Mouse (Mus musculus): ENCODE data around the gene Nav1. TPM values are rescaled to one million over a fixed set of nuclear protein-coding genes. Genes with fewer than 3 reads are reported as not detected.

Gene Nav1
- polyA plus RNA-seq, 1 experiment from 2014 or later = 16.6 TPM

DNA sequence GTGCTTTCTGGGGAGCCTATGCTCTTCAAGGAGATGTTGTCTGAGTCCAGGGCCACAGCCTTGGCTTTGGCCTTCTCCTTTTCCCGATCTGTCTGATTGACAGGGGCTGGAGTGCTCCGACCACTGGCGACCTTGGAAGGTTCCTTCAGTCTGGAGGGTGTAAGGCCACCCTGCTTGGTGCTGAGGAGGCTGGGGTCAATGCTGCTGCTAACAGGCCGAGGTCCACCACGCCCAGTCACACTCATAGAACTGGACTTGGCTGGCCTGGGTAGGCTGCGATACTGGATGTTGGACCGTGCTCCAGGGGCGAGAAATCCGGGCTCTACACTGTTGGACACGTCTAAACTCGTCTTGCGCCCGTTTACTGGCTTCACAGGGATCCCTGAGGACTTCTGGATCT, 136.5 kb downstream of the Nav1 start:
- peaks cover 20% of the 10 kb centered on the region for H3K4me1 ChIP-seq
- 92% methylated on average over 13 of the region's 13 CpGs for WGBS
- H3K27ac ChIP-seq = no peak overlapping the region
- peaks cover 68% of the 10 kb centered on the region for H3K36me3 ChIP-seq
- ATAC-seq (replicated peaks; ENCODE audit: low FRiP score) = no peak
- H3K9me3 ChIP-seq (replicated peaks) = no peaks in the 10 kb centered on the region
- no peaks in the 10 kb centered on the region for H3K27me3 ChIP-seq
- H3K4me2 ChIP-seq = no peak overlapping the region
- H3K4me3 ChIP-seq (replicated peaks) = no peak overlapping the region
- no peak overlapping the region for H3K9ac ChIP-seq

DNA sequence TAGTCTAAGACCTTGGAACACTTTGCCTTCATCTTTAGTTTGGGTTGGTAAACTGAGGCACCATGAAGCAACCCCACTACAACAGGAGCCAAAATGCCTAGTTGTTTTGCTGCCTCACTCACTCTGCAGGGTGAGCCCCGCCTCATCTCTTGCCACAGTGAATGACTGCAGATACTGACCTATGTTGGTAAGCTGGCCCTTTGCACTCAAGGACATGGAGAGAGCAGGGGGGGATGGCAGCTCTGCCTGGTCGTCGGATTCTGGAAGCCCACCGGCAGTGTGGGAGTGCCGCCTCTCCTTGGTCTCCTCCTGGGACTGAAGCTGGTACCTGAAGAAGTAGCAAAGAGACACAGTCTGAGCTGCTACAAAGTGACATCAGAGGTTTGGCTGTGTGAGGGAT, 139.6 kb downstream of the Nav1 start:
- no peak overlapping the region for H3K4me3 ChIP-seq (replicated peaks)
- H3K4me1 ChIP-seq = peaks cover 20% of the 10 kb centered on the region
- no peak overlapping the region for H3K9ac ChIP-seq
- peaks cover 91% of the 10 kb centered on the region for H3K36me3 ChIP-seq
- H3K27ac ChIP-seq = no peak overlapping the region
- H3K4me2 ChIP-seq = no peak overlapping the region
- no peak for ATAC-seq (replicated peaks; ENCODE audit: low FRiP score)
- no peaks in the 10 kb centered on the region for H3K27me3 ChIP-seq
- no peaks in the 10 kb centered on the region for H3K9me3 ChIP-seq (replicated peaks)
- WGBS = 88% methylated on average over 5 of the region's 5 CpGs

DNA sequence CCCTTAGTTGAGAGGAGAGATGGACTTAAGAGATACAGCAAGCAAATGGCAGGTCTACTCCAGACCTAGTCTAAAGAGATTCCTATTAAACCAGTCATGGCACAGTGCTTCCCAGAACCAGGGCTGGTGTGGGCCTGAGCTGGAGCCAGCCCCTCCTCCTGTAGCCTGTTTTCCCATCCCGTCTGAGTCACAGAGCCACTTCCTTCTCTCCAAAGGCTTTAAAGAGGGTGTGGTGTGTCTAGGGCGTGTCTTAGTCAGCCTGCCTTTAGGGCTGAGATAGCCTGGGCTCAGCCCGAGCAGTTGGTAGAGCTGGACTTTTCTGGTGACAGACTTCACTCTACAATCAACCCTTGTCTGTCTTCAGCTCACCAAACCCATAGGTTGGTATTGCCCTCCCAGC, 140.2 kb downstream of the Nav1 start:
- 65% methylated on average over 3 of the region's 3 CpGs for WGBS
- Histone ChIP-seq H3K4me2 (no peak overlapping the region), H3K27ac (no peak overlapping the region), H3K36me3 (peaks cover 89% of the 10 kb centered on the region), H3K4me1 (peaks cover 20% of the 10 kb centered on the region), H3K27me3 (no peaks in the 10 kb centered on the region), H3K9me3 (replicated peaks) (no peaks in the 10 kb centered on the region), H3K4me3 (replicated peaks) (no peak overlapping the region), H3K9ac (no peak overlapping the region)
- no peak for ATAC-seq (replicated peaks; ENCODE audit: low FRiP score)

DNA sequence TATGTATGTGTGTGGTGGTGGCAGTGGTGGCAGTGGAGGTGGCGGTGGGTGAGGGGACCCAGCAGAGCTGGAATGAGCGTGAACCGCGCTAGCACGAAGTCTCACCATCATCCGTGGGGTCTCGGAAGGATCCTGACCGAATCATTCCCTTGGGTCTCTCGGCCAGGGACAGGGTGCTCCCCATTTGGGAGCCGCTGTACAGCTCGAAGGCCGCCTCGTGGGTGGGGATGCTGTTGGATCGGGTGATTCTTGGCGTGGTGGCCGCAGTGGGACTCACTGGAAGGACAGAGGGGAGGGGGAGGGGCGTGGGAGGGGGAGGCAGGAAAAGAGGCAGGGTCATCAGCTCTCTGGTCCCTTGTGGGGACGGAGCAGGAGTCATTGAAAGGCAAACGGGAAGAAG, 141.4 kb downstream of the Nav1 start:
- Histone ChIP-seq H3K9ac (no peak overlapping the region), H3K27me3 (no peaks in the 10 kb centered on the region), H3K4me3 (replicated peaks) (no peak overlapping the region), H3K4me1 (peaks cover 24% of the 10 kb centered on the region), H3K36me3 (peaks cover 78% of the 10 kb centered on the region), H3K9me3 (replicated peaks) (no peaks in the 10 kb centered on the region), H3K27ac (no peak overlapping the region), H3K4me2 (no peak overlapping the region)
- no peak for ATAC-seq (replicated peaks; ENCODE audit: low FRiP score)
- 86% methylated on average over 19 of the region's 19 CpGs for WGBS

- H3K27ac ChIP-seq = peak overlapping the region; percentile 81
- no peak overlapping the region for H3K4me2 ChIP-seq
- no peaks in the 10 kb centered on the region for H3K9me3 ChIP-seq (replicated peaks)
- H3K27me3 ChIP-seq = no peaks in the 10 kb centered on the region
- H3K9ac ChIP-seq = no peak overlapping the region
- no peak overlapping the region for H3K4me3 ChIP-seq (replicated peaks)
- 59% methylated on average over 8 of the region's 8 CpGs for WGBS
- no peak for ATAC-seq (replicated peaks; ENCODE audit: low FRiP score)
- peaks cover 77% of the 10 kb centered on the region for H3K36me3 ChIP-seq
- peaks cover 24% of the 10 kb centered on the region for H3K4me1 ChIP-seq
Observed at GRCm38 (mm10) chr1:135462736-135463135, 144.4 kb downstream of the Nav1 start.

GRCm38 (mm10) chr1:135462304-135462703, 144.8 kb downstream of the Nav1 start:
- WGBS = 43% methylated on average over 4 of the region's 4 CpGs
- no peak overlapping the region for H3K9ac ChIP-seq
- H3K36me3 ChIP-seq = peaks cover 77% of the 10 kb centered on the region

GRCm38 (mm10) chr1:135461097-135461730, 145.9 kb downstream of the Nav1 start:
- peaks cover 77% of the 10 kb centered on the region for H3K36me3 ChIP-seq
- H3K9ac ChIP-seq = no peak overlapping the region
- H3K4me3 ChIP-seq (replicated peaks) = no peak overlapping the region
- no peaks in the 10 kb centered on the region for H3K9me3 ChIP-seq (replicated peaks)
- 76% methylated on average over 3 of the region's 3 CpGs for WGBS
- H3K4me2 ChIP-seq = no peak overlapping the region
- no peaks in the 10 kb centered on the region for H3K27me3 ChIP-seq
- H3K27ac ChIP-seq = no peak overlapping the region; the same call in 1 of the 2 replicates
- H3K4me1 ChIP-seq = peaks cover 24% of the 10 kb centered on the region
- ATAC-seq (replicated peaks; ENCODE audit: low FRiP score) = no peak

More at GRCm38 (mm10) chr1:135462304-135462703, 144.8 kb downstream of the Nav1 start:
- Histone ChIP-seq H3K4me1 (peaks cover 24% of the 10 kb centered on the region), H3K4me3 (replicated peaks) (no peak overlapping the region), H3K4me2 (no peak overlapping the region), H3K27me3 (no peaks in the 10 kb centered on the region), H3K9me3 (replicated peaks) (no peaks in the 10 kb centered on the region), H3K27ac (peak overlapping the region; percentile 81)
- no peak for ATAC-seq (replicated peaks; ENCODE audit: low FRiP score)

- Histone ChIP-seq H3K36me3 (peaks cover 77% of the 10 kb centered on the region), H3K4me2 (no peak overlapping the region), H3K27ac (no peak overlapping the region), H3K27me3 (no peaks in the 10 kb centered on the region), H3K9me3 (replicated peaks) (no peaks in the 10 kb centered on the region), H3K9ac (no peak overlapping the region), H3K4me3 (replicated peaks) (no peak overlapping the region), H3K4me1 (peaks cover 24% of the 10 kb centered on the region)
- no peak for ATAC-seq (replicated peaks; ENCODE audit: low FRiP score)
- 94% methylated on average over 16 of the region's 16 CpGs for WGBS
Observed at GRCm38 (mm10) chr1:135460521-135460920, 146.6 kb downstream of the Nav1 start.

DNA sequence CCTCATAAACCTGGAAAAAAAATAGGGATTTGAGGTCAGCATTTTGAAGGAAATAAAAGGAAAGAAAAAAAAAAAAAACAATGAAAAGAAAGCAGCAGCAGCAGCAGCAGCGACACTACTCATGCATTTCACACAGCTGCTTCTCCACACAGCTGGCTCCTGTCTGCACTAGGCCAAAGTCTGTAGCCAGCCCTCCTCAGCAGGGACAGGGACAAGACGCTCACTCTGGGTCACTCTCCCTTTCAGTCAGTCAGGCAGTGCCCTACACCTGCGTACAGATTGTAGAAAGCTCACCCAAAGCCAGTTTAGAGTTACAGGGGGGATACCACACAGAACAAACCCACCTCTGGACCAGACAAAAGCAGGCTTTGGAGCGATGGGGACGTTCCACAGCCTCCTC, 149.2 kb downstream of the Nav1 start:
- Histone ChIP-seq H3K4me2 (no peak overlapping the region), H3K27ac (no peak overlapping the region), H3K9me3 (replicated peaks) (no peaks in the 10 kb centered on the region), H3K36me3 (peaks cover 81% of the 10 kb centered on the region), H3K4me3 (replicated peaks) (no peak overlapping the region), H3K9ac (no peak overlapping the region), H3K4me1 (peaks cover 14% of the 10 kb centered on the region), H3K27me3 (no peaks in the 10 kb centered on the region)
- WGBS = 76% methylated on average over 5 of the region's 5 CpGs
- no peak for ATAC-seq (replicated peaks; ENCODE audit: low FRiP score)

DNA sequence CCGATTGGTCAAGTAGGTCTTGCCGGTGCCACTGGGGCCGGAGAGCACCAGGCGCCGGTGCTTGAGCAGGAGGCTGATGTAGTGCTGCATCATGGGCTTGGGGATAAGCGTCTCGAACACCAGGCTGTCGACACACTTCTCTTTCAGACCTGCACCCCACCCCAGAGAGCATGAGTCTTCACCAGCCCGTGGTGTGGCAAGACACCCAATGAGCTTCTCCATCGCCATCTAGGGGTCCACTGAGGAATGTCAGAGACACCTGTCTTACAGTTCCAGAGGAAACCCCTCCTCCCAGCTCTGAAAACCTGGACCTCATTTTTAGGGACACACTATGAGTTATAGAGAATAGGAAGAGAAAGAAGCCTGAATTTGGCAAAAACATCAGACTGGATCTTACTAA, 154.8 kb downstream of the Nav1 start:
- H3K4me2 ChIP-seq = no peak overlapping the region
- H3K36me3 ChIP-seq = peaks cover 89% of the 10 kb centered on the region
- no peak overlapping the region for H3K4me3 ChIP-seq (replicated peaks)
- H3K9ac ChIP-seq = no peak overlapping the region
- H3K27ac ChIP-seq = no peak overlapping the region
- no peaks in the 10 kb centered on the region for H3K27me3 ChIP-seq
- H3K9me3 ChIP-seq (replicated peaks) = no peaks in the 10 kb centered on the region
- 82% methylated on average over 10 of the region's 10 CpGs for WGBS
- H3K4me1 ChIP-seq = no peaks in the 10 kb centered on the region
- ATAC-seq (replicated peaks; ENCODE audit: low FRiP score) = no peak

DNA sequence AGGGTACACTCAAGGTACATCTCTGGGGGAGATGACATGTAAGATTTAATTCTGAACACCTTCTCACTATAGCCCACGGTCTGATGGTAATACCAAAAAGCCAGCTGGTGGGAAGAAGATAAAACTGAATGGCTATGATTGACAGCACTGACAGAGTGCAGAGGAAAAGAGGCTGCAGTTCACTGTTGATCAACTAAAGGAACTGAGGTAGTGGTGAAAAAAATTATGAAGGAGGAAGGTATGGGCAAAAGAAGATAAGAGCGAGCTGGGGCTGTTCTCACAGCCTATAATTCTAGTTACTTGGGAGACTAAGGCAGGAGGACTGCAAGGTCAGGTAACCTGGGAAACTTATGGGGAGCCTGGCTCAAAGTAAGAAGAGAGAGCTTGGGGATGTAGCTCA, 155.7 kb downstream of the Nav1 start:
- 93% methylated on average over 2 of the region's 2 CpGs for WGBS
- H3K4me3 ChIP-seq (replicated peaks) = no peak overlapping the region
- H3K9ac ChIP-seq = no peak overlapping the region
- H3K9me3 ChIP-seq (replicated peaks) = no peaks in the 10 kb centered on the region
- ATAC-seq (replicated peaks; ENCODE audit: low FRiP score) = no peak
- H3K36me3 ChIP-seq = peaks cover 81% of the 10 kb centered on the region
- H3K27ac ChIP-seq = no peak overlapping the region
- H3K4me1 ChIP-seq = no peaks in the 10 kb centered on the region
- no peaks in the 10 kb centered on the region for H3K27me3 ChIP-seq
- H3K4me2 ChIP-seq = no peak overlapping the region

DNA sequence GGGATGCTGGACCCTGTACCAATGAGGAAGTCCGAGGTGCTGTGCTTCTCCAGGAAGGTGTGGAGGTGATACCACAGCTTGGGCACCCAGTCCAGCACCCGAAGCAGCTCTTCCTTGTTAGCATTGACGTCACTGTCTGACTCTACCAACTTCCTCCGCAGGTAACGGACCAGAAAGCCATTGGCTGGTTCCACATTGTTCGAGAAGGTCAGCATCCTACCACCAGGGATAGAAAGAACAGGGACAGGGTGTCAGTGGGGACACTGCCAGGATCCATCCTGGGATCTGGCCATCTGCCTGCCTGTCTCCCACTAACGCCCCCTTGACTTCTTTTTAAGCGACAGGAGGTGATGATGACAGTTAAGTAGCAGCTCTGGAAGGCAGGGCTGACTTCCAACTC, 157.2 kb downstream of the Nav1 start:
- Histone ChIP-seq H3K4me2 (no peak overlapping the region), H3K27ac (no peak overlapping the region), H3K9ac (no peak overlapping the region), H3K36me3 (peaks cover 77% of the 10 kb centered on the region), H3K9me3 (replicated peaks) (no peaks in the 10 kb centered on the region), H3K4me3 (replicated peaks) (no peak overlapping the region), H3K27me3 (no peaks in the 10 kb centered on the region), H3K4me1 (no peaks in the 10 kb centered on the region)
- no peak for ATAC-seq (replicated peaks; ENCODE audit: low FRiP score)
- 87% methylated on average over 8 of the region's 8 CpGs for WGBS

DNA sequence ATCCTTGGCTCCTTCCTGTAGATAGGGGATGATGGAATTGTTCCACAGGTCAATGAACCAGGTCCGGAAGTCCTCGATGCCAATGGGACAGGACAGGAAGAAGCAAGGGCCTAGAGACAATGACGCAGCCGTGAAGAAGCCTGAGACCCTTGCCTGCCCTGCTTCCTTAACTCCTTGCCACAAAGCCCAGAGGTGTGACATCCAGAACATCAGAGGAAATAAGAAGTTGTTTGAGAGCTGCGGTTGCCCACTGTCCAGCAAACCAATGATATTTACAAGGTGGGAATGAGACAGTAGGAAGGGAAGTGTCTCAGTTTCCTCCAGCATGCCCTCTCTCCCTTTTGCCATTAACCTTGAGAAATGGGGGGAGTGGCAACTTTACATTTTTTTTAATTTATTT, 158.2 kb downstream of the Nav1 start:
- Histone ChIP-seq H3K4me3 (replicated peaks) (no peak overlapping the region), H3K9me3 (replicated peaks) (no peaks in the 10 kb centered on the region), H3K27me3 (no peaks in the 10 kb centered on the region), H3K4me2 (no peak overlapping the region), H3K36me3 (peaks cover 75% of the 10 kb centered on the region), H3K4me1 (no peaks in the 10 kb centered on the region), H3K27ac (no peak overlapping the region), H3K9ac (no peak overlapping the region)
- WGBS = 89% methylated on average over 5 of the region's 5 CpGs
- no peak for ATAC-seq (replicated peaks; ENCODE audit: low FRiP score)
